Mouse (Mus musculus): ENCODE data around the gene Qrich2. TPM values are rescaled to one million over a fixed set of nuclear protein-coding genes. Genes with fewer than 3 reads are reported as not detected.
"Not testable (repeated sequence)": the region's sequence is repeated elsewhere in the genome, so short reads cannot be mapped to it uniquely, and the experiment has no call there.

Qrich2 gene
- polyA plus RNA-seq, 1 experiment from 2014 or later = not detected

DNA sequence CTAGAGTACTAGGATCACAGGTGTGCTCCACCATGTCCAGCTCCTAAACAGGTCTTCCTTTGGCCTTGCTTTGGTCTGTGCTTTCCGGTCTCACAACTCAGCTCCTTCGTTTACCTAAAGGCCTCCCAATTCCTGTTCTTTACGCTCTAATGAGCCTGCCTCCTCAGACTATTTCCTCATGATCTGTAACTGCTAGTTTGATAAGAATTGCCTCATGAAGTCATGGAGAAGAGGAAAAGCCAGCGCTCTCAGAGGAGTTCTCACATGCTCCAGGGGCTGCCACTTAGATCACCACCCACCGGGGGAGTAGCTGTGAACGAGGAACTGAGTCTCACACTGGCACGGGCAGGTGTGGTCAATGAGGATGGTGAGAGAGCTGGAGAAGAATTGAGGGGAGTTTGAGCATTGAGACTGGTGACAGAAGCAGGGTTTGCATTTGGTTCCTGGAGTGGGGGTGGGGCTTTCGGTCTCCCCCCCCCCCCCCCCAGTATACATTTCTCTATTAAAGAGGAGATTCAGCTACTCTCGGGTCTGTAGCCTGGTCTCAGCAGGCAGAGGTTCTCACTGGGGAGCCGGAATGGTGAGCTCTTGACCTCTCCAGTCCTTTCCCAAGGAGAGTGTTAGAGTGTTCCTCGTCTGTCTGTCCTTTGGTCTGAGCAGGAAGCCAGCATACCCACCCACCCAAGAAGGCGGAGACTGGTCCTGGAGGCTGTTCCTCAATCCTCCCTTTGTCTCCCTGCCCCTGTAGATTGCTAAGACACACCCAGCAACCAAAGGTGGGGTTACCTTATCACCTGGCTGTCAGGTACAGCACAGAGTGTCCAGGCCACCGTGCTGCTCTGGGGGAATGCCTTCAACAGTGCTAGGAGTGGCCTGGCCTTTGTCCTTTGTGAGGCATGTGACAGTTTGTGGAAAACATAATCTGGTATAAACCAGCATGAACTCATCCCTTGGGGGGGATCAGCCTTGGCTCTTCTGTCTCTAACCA, 36.9 kb downstream of the Qrich2 start:
- H3K4me3 ChIP-seq (replicated peaks) = no peak overlapping the region

DNA sequence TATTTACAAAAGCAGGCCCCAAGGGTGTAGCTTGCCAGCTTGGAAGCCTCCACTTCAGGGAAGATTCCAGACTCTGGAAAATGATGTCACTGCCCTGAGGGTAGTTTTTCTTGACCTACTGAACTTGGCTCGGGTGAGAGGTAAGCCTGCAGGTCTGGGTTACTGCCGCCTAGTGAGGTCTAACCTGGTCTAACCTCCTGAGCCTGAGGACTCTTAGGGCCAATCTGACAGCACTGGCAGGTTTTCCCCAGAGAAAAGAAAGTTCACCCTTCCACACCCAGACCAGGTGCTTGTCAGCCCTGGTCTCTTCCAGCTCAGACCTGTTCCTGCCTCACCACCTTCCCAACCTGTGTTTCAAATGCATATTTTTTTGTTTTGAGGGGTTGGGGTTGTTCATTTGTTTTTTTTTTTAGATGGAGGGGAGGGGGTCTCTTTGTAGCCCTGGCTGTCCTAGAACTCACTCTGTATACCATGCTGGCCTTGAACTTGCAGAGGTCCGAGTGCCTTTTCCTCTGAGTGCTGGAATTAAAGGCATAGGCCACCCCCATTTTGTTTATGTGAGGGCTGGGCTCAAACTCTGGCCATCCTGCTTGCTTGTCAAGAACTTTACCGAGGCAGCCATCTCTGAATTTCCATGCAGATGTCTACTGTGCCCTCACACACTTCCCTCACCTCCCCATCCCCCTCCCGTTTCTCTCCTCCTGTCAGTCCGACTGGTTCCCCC, 39.0 kb downstream of the Qrich2 start:
- Histone ChIP-seq H3K9ac (no peak overlapping the region), H3K4me2 (no peak overlapping the region), H3K4me3 (replicated peaks) (no peak overlapping the region), H3K27me3 (no peaks in the 10 kb centered on the region), H3K4me1 (replicated peaks) (peaks cover 54% of the 10 kb centered on the region), H3K27ac (no peak overlapping the region), H3K36me3 (no peaks in the 10 kb centered on the region), H3K9me3 (replicated peaks) (no peaks in the 10 kb centered on the region)
- ATAC-seq (ENCODE audit: low read depth) = no peak
- no peak for DNase-seq
- WGBS (ENCODE audit: insufficient replicate concordance) = 62% methylated on average over 6 of the region's 6 CpGs

More for the DNA sequence above, 36.9 kb downstream of the Qrich2 start:
- ATAC-seq (ENCODE audit: low read depth) (no peak), DNase-seq (no peak)
- Histone ChIP-seq H3K9me3 (replicated peaks) (no peaks in the 10 kb centered on the region), H3K4me1 (replicated peaks) (peaks cover 62% of the 10 kb centered on the region), H3K27me3 (no peaks in the 10 kb centered on the region), H3K36me3 (no peaks in the 10 kb centered on the region), H3K4me2 (peak overlapping the region; percentile 55), H3K27ac (peak overlapping the region; percentile 75), H3K9ac (peak overlapping the region; percentile 58)
- 31% methylated on average over 12 of the region's 13 CpGs for WGBS (ENCODE audit: insufficient replicate concordance)

DNA sequence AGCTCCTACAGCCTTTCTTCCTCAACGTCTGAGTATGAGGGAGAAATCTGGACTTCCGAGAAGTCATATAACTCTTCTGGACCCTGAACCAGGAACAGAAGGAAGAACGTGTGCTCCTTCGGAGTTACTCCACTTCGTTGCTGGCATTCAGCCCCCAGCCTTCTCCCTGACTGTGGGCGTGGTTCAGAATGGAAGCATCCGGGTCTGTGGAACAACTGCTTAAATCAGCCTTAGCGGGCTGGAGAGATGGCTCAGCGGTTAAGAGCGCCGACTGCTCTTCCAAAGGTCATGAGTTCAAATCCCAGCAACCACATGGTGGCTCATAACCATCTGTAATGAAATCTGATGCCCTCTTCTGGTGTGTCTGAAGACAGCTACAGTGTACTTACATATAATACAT, 39.7 kb downstream of the Qrich2 start:
- not testable (repeated sequence) for H3K9ac ChIP-seq; ATAC-seq (ENCODE audit: low read depth); H3K4me3 ChIP-seq (replicated peaks); H3K36me3 ChIP-seq; H3K27me3 ChIP-seq; H3K4me2 ChIP-seq; H3K9me3 ChIP-seq (replicated peaks); H3K27ac ChIP-seq; DNase-seq
- 79% methylated on average over 11 of the region's 11 CpGs for WGBS (ENCODE audit: insufficient replicate concordance)
- peaks cover 48% of the 10 kb centered on the region for H3K4me1 ChIP-seq (replicated peaks)

GRCm38 (mm10) chr11:116424621-116425407, 41.2 kb downstream of the Qrich2 start:
- peak overlapping the region; percentile 55; the same call in 1 of the 2 replicates for H3K27ac ChIP-seq
- ATAC-seq (ENCODE audit: low read depth) (no peak), DNase-seq (no peak)
- no peaks in the 10 kb centered on the region for H3K36me3 ChIP-seq
- no peak overlapping the region for H3K4me3 ChIP-seq (replicated peaks)
- H3K4me2 ChIP-seq = no peak overlapping the region
- 0 out of 2 replicates have a peak overlapping the region, but pooled peaks have one; percentile 22 for H3K9ac ChIP-seq
- H3K27me3 ChIP-seq = no peaks in the 10 kb centered on the region
- H3K4me1 ChIP-seq (replicated peaks) = peaks cover 33% of the 10 kb centered on the region
- WGBS (ENCODE audit: insufficient replicate concordance) = 26% methylated on average over 8 of the region's 8 CpGs
- H3K9me3 ChIP-seq (replicated peaks) = no peaks in the 10 kb centered on the region

- Histone ChIP-seq H3K9me3 (replicated peaks) (no peaks in the 10 kb centered on the region), H3K27ac (peak overlapping the region; percentile 55), H3K4me2 (no peak overlapping the region), H3K27me3 (no peaks in the 10 kb centered on the region), H3K9ac (peak overlapping the region; percentile 22; the same call in 1 of the 2 replicates), H3K4me1 (replicated peaks) (peaks cover 25% of the 10 kb centered on the region), H3K36me3 (no peaks in the 10 kb centered on the region), H3K4me3 (replicated peaks) (no peak overlapping the region)
- DNase-seq (no peak), ATAC-seq (ENCODE audit: low read depth) (no peak)
- WGBS (ENCODE audit: insufficient replicate concordance) = 39% methylated on average over 10 of the region's 10 CpGs
Measured at GRCm38 (mm10) chr11:116423782-116424620, 42.0 kb downstream of the Qrich2 start.

GRCm38 (mm10) chr11:116423214-116423613, 42.8 kb downstream of the Qrich2 start:
- no peak overlapping the region for H3K4me3 ChIP-seq (replicated peaks)
- 57% methylated on average over 6 of the region's 6 CpGs for WGBS (ENCODE audit: insufficient replicate concordance)
- no peaks in the 10 kb centered on the region for H3K27me3 ChIP-seq
- H3K4me1 ChIP-seq (replicated peaks) = peaks cover 22% of the 10 kb centered on the region
- DNase-seq = no peak
- ATAC-seq (ENCODE audit: low read depth) = no peak
- no peaks in the 10 kb centered on the region for H3K9me3 ChIP-seq (replicated peaks)
- no peak overlapping the region for H3K4me2 ChIP-seq
- H3K9ac ChIP-seq = no peak overlapping the region
- no peak overlapping the region for H3K27ac ChIP-seq
- no peaks in the 10 kb centered on the region for H3K36me3 ChIP-seq

- Histone ChIP-seq H3K4me2 (no peak overlapping the region), H3K9ac (no peak overlapping the region), H3K4me1 (replicated peaks) (peaks cover 26% of the 10 kb centered on the region), H3K9me3 (replicated peaks) (no peaks in the 10 kb centered on the region), H3K27me3 (no peaks in the 10 kb centered on the region), H3K27ac (no peak overlapping the region), H3K4me3 (replicated peaks) (no peak overlapping the region), H3K36me3 (no peaks in the 10 kb centered on the region)
- 78% methylated on average over 2 of the region's 2 CpGs for WGBS (ENCODE audit: insufficient replicate concordance)
- DNase-seq (no peak), ATAC-seq (ENCODE audit: low read depth) (no peak)
Measured at GRCm38 (mm10) chr11:116422562-116422961, 43.5 kb downstream of the Qrich2 start.

- 68% methylated on average over 6 of the region's 6 CpGs for WGBS (ENCODE audit: insufficient replicate concordance)
- Histone ChIP-seq H3K9me3 (replicated peaks) (no peaks in the 10 kb centered on the region), H3K4me1 (replicated peaks) (peaks cover 26% of the 10 kb centered on the region), H3K4me3 (replicated peaks) (no peak overlapping the region), H3K27ac (no peak overlapping the region), H3K9ac (no peak overlapping the region), H3K4me2 (no peak overlapping the region), H3K27me3 (no peaks in the 10 kb centered on the region), H3K36me3 (no peaks in the 10 kb centered on the region)
- DNase-seq (no peak), ATAC-seq (ENCODE audit: low read depth) (no peak)
Measured at GRCm38 (mm10) chr11:116421102-116421501, 44.9 kb downstream of the Qrich2 start.

- ATAC-seq (ENCODE audit: low read depth) = no peak
- Histone ChIP-seq H3K4me2 (no peak overlapping the region), H3K27ac (no peak overlapping the region), H3K4me3 (replicated peaks) (no peak overlapping the region), H3K9me3 (replicated peaks) (no peaks in the 10 kb centered on the region), H3K9ac (no peak overlapping the region), H3K36me3 (no peaks in the 10 kb centered on the region), H3K27me3 (peaks cover 10% of the 10 kb centered on the region), H3K4me1 (replicated peaks) (peaks cover 10% of the 10 kb centered on the region)
- 72% methylated on average over 6 of the region's 6 CpGs for WGBS (ENCODE audit: insufficient replicate concordance)
- no peak for DNase-seq
Measured at GRCm38 (mm10) chr11:116418841-116419462, 47.1 kb downstream of the Qrich2 start.

GRCm38 (mm10) chr11:116418194-116418840, 47.7 kb downstream of the Qrich2 start:
- DNase-seq (no peak), ATAC-seq (ENCODE audit: low read depth) (no peak)
- WGBS (ENCODE audit: insufficient replicate concordance) = 10% methylated on average over 2 of the region's 2 CpGs
- Histone ChIP-seq H3K4me2 (no peak overlapping the region), H3K4me1 (replicated peaks) (peaks cover 9% of the 10 kb centered on the region), H3K9ac (no peak overlapping the region), H3K27ac (no peak overlapping the region), H3K36me3 (no peaks in the 10 kb centered on the region), H3K9me3 (replicated peaks) (no peaks in the 10 kb centered on the region), H3K4me3 (replicated peaks) (no peak overlapping the region), H3K27me3 (peaks cover 14% of the 10 kb centered on the region)
